Mouse (Mus musculus): Measurements from ENCODE around the gene Mkrn3. TPM values are rescaled to one million over a fixed set of nuclear protein-coding genes. Genes with fewer than 3 reads are reported as not detected.

Mkrn3 gene
- polyA plus RNA-seq, 1 experiment from 2014 or later: 8.3 TPM

- Histone ChIP-seq H3K27me3 (peaks cover 5% of the 10 kb centered on the region; the same call in 1 of the 2 replicates), H3K9me3 (peaks cover 14% of the 10 kb centered on the region), H3K4me2 (replicated peaks) (peak overlapping the region; percentile 81), H3K27ac (no peak overlapping the region), H3K4me1 (peaks cover 10% of the 10 kb centered on the region), H3K36me3 (no peaks in the 10 kb centered on the region), H3K9ac (no peak overlapping the region), H3K4me3 (no peak overlapping the region)
- WGBS: 76% methylated on average over 6 of the region's 6 CpGs
- ATAC-seq (ENCODE audit: low FRiP score, low read depth): no peak
These were observed 627 bp upstream of the Mkrn3 start for GRCm38 (mm10) chr7:62420566-62420965.

DNA sequence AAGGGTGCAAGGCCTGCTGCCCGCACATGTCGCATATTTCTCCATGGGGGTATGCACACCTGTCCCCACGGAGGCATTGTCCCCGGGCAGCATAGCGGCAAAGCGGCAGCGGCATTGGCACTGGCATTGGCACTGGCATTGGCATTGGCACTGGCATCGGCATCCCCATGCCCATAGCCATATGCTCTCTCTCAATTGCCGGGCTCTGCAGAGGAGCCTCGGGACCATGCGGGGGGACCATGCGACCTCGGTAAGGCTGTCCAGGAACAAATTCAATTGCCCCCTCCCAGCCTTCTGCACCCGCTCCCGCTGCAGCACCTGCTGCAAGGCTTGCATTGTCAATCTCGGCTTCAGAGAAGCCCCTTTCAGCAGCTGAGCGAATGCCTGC lies 840 bp downstream of the Mkrn3 start:
- ATAC-seq (ENCODE audit: low FRiP score, low read depth): no peak
- Histone ChIP-seq H3K27ac (no peak overlapping the region), H3K36me3 (no peaks in the 10 kb centered on the region), H3K4me3 (peak overlapping the region; percentile 70), H3K9ac (peak overlapping the region; percentile 83), H3K4me2 (replicated peaks) (peak overlapping the region; percentile 81), H3K4me1 (peaks cover 10% of the 10 kb centered on the region), H3K9me3 (peaks cover 14% of the 10 kb centered on the region), H3K27me3 (peaks cover 5% of the 10 kb centered on the region; the same call in 1 of the 2 replicates)
- 62% methylated on average over 17 of the region's 17 CpGs for WGBS

DNA sequence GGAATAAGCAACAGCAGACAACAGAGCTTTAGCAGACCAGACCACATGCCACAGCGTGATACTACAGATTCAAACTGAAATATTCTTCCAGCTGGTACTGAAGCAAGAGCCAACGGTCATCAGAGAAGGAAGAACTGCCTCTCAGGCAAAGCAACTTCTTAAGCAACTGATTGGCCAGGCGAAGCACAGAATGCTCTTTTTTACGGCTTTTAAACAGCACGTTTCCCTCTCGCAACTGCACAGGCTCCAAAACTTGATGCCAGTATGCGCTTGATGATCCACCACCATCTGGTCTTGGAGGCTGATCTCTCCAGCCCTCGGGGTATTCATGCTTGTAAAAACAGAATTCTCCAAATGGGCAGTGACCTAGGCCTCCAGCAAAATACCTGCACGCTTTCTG lies 1.6 kb downstream of the Mkrn3 start:
- Histone ChIP-seq H3K4me3 (peak overlapping the region; percentile 70), H3K4me2 (replicated peaks) (peak overlapping the region; percentile 81), H3K4me1 (peaks cover 10% of the 10 kb centered on the region), H3K27me3 (peaks cover 4% of the 10 kb centered on the region; the same call in 1 of the 2 replicates), H3K9me3 (peaks cover 14% of the 10 kb centered on the region), H3K9ac (0 out of 2 replicates have a peak overlapping the region, but pooled peaks have one; percentile 83), H3K27ac (no peak overlapping the region), H3K36me3 (no peaks in the 10 kb centered on the region)
- ATAC-seq (ENCODE audit: low FRiP score, low read depth): no peak
- 75% methylated on average over 9 of the region's 9 CpGs for WGBS

- Histone ChIP-seq H3K4me3 (no peak overlapping the region), H3K27ac (no peak overlapping the region), H3K9me3 (peaks cover 15% of the 10 kb centered on the region), H3K36me3 (no peaks in the 10 kb centered on the region), H3K4me2 (replicated peaks) (no peak overlapping the region), H3K27me3 (no peaks in the 10 kb centered on the region), H3K9ac (no peak overlapping the region), H3K4me1 (peaks cover 10% of the 10 kb centered on the region)
- no peak for ATAC-seq (ENCODE audit: low FRiP score, low read depth)
These were observed 3.8 kb downstream of the Mkrn3 start for GRCm38 (mm10) chr7:62416173-62416572.

- no peak overlapping the region for H3K27ac ChIP-seq
- ATAC-seq (ENCODE audit: low FRiP score, low read depth): no peak
- WGBS: 57% methylated on average over 1 of the region's 1 CpGs
- peaks cover 10% of the 10 kb centered on the region for H3K4me1 ChIP-seq
- no peak overlapping the region for H3K4me3 ChIP-seq
- no peaks in the 10 kb centered on the region for H3K27me3 ChIP-seq
- no peaks in the 10 kb centered on the region for H3K36me3 ChIP-seq
- H3K9ac ChIP-seq: no peak overlapping the region
- no peak overlapping the region for H3K4me2 ChIP-seq (replicated peaks)
- peaks cover 15% of the 10 kb centered on the region for H3K9me3 ChIP-seq
These were observed 4.7 kb downstream of the Mkrn3 start for GRCm38 (mm10) chr7:62415222-62415621.

- no peak for ATAC-seq (ENCODE audit: low FRiP score, low read depth)
- 47% methylated on average over 3 of the region's 3 CpGs for WGBS
- Histone ChIP-seq H3K4me1 (no peaks in the 10 kb centered on the region), H3K4me3 (no peak overlapping the region), H3K27me3 (no peaks in the 10 kb centered on the region), H3K9ac (no peak overlapping the region), H3K27ac (no peak overlapping the region), H3K9me3 (peaks cover 5% of the 10 kb centered on the region; the same call in 1 of the 2 replicates), H3K36me3 (no peaks in the 10 kb centered on the region), H3K4me2 (replicated peaks) (no peak overlapping the region)
These were observed 12.1 kb downstream of the Mkrn3 start for GRCm38 (mm10) chr7:62407803-62408202.

DNA sequence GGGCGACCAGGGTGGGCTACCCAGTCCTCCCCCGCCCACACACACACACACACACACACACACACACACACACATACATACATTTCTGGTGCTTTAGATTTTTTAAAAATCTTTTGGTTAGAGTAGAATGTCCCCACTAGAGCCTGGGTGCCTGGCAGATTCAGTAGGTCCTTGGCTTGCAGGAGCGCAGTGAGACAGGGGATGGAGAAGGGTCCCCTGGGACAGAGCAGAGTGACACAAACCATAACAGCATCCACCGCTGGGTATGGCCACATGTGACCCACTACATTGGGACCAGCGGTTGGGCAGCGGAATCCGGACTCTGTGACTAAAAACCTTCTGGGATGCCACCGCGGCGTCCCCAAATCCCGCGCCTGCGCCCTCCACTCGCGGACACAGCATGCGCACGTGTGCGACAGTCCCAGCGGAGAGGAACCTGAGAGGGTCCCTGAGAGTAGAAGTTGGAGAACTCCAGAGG lies 13.3 kb downstream of the Mkrn3 start:
- Histone ChIP-seq H3K4me3 (peak overlapping the region; percentile 24), H3K27me3 (no peaks in the 10 kb centered on the region), H3K4me1 (no peaks in the 10 kb centered on the region), H3K9ac (no peak overlapping the region), H3K9me3 (peaks cover 5% of the 10 kb centered on the region; the same call in 1 of the 2 replicates), H3K36me3 (no peaks in the 10 kb centered on the region), H3K27ac (no peak overlapping the region), H3K4me2 (replicated peaks) (peak overlapping the region; percentile 53)
- ATAC-seq (ENCODE audit: low FRiP score, low read depth): no peak
- WGBS: 27% methylated on average over 19 of the region's 19 CpGs

DNA sequence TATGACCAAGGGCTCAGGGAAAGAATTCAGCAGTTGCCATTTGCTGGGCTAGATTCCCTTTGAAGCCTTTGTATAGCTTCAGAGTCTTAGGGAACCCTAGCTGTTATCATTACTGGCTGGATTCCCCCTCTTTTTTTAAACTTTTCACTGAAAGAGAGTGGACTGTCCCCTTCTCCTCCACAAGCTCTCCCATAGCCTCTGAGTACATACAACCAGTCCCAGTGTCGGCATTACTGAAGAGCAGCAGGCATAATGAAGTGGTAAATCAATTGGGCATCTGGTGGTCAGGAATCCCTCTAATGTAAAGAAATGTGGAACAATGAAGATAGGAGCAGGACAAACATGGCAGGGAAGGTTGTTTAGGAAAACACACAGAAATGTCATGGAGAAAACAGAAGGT lies 27.7 kb downstream of the Mkrn3 start:
- WGBS: 41% methylated on average over 1 of the region's 1 CpGs
- Histone ChIP-seq H3K4me1 (no peaks in the 10 kb centered on the region), H3K9me3 (0 out of 2 replicates have a peak, but pooled peaks cover 4% of the 10 kb centered on the region), H3K27me3 (no peaks in the 10 kb centered on the region), H3K27ac (no peak overlapping the region), H3K9ac (no peak overlapping the region), H3K4me3 (no peak overlapping the region), H3K36me3 (no peaks in the 10 kb centered on the region), H3K4me2 (replicated peaks) (no peak overlapping the region)
- ATAC-seq (ENCODE audit: low FRiP score, low read depth): no peak

GRCm38 (mm10) chr7:62388291-62388690 lies 31.6 kb downstream of the Mkrn3 start:
- no peak overlapping the region for H3K9ac ChIP-seq
- H3K4me3 ChIP-seq: no peak overlapping the region
- H3K4me1 ChIP-seq: no peaks in the 10 kb centered on the region
- H3K27ac ChIP-seq: no peak overlapping the region
- no peak overlapping the region for H3K4me2 ChIP-seq (replicated peaks)
- ATAC-seq (ENCODE audit: low FRiP score, low read depth): no peak
- WGBS: 48% methylated on average over 4 of the region's 4 CpGs
- no peaks in the 10 kb centered on the region for H3K36me3 ChIP-seq
- H3K27me3 ChIP-seq: no peaks in the 10 kb centered on the region
- no peaks in the 10 kb centered on the region for H3K9me3 ChIP-seq

DNA sequence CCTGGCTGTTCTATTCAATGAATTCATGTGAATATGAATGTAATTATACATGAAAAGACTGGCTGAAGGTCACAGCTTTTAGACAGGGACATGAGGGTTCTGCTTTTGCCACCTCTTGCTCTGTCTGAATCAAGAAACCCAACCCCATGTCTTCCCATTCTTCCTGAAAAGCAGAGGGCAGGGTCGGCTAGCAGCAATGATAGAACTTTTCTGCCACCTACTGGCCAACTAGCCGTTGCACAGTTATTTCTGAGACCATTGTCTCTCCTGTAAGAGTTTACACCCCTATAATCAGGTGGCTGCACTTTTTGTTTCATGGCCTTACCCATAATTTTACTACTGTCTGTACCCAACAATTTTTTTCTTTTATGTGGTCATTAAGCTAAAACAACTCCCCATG lies 37.5 kb downstream of the Mkrn3 start:
- no peak overlapping the region for H3K4me3 ChIP-seq
- no peaks in the 10 kb centered on the region for H3K36me3 ChIP-seq
- H3K27ac ChIP-seq: no peak overlapping the region
- H3K4me1 ChIP-seq: no peaks in the 10 kb centered on the region
- H3K9me3 ChIP-seq: peaks cover 22% of the 10 kb centered on the region
- no peak overlapping the region for H3K9ac ChIP-seq
- H3K27me3 ChIP-seq: no peaks in the 10 kb centered on the region
- WGBS: 5% methylated on average over 2 of the region's 2 CpGs
- 0 out of 2 replicates have a peak, but pooled peaks have one; percentile 51 for ATAC-seq (ENCODE audit: low FRiP score, low read depth)
- H3K4me2 ChIP-seq (replicated peaks): no peak overlapping the region

DNA sequence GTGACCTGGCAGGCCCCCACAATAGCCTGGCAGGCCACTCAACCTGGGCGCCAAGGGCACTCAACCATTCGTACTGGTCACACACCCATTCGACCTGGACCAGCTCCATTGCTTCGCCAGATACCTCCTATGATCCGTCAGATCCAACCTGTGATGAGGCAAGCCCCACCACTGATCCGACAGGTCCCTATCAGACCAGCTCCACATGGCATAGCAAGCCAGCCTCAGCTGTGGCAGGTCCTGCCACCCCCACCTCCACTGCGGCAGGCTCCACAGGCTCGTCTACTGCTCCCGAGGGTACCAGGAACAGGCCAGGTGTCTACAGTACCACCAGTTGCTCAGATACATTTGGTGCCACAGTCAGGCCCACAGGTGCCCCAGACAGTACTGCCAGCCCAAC lies 41.4 kb downstream of the Mkrn3 start:
- no peak overlapping the region for H3K9ac ChIP-seq
- H3K4me1 ChIP-seq: no peaks in the 10 kb centered on the region
- no peak overlapping the region for H3K27ac ChIP-seq
- 91% methylated on average over 9 of the region's 9 CpGs for WGBS
- H3K36me3 ChIP-seq: no peaks in the 10 kb centered on the region
- no peaks in the 10 kb centered on the region for H3K27me3 ChIP-seq
- peak overlapping the region; percentile 72; the same call in 1 of the 2 replicates for H3K4me2 ChIP-seq (replicated peaks)
- H3K9me3 ChIP-seq: peaks cover 28% of the 10 kb centered on the region
- no peak overlapping the region for H3K4me3 ChIP-seq
- no peak for ATAC-seq (ENCODE audit: low FRiP score, low read depth)

GRCm38 (mm10) chr7:62377313-62377712 lies 42.6 kb downstream of the Mkrn3 start:
- WGBS: 29% methylated on average over 14 of the region's 14 CpGs
- H3K27ac ChIP-seq: no peak overlapping the region

More at GRCm38 (mm10) chr7:62377313-62377712, 42.6 kb downstream of the Mkrn3 start:
- Histone ChIP-seq H3K27me3 (no peaks in the 10 kb centered on the region), H3K4me2 (replicated peaks) (peak overlapping the region; percentile 72), H3K9me3 (peaks cover 28% of the 10 kb centered on the region), H3K4me1 (no peaks in the 10 kb centered on the region), H3K9ac (peak overlapping the region; percentile 68), H3K4me3 (peak overlapping the region; percentile 57), H3K36me3 (no peaks in the 10 kb centered on the region)
- ATAC-seq (ENCODE audit: low FRiP score, low read depth): peak; percentile 33; the same call in 1 of the 2 replicates
